In genomic region chr1:73862323-73863073, GRCm38 (mm10) we compare ENCODE assay signal across 8 mouse cellular contexts.
DNase-seq lines count a peak whose midpoint lies in the region; ATAC-seq and TF ChIP-seq lines count a peak whose summit lies in the region.

No protein-coding gene starts in this region.

- peak overlapping the region; percentile 7; the same call in 1 of the 2 replicates for H3K9ac ChIP-seq in hindbrain, embryonic 15.5 days
- peak overlapping the region; percentile 42 for H3K9ac ChIP-seq in midbrain, embryonic 11.5 days (ENCODE audit: low read length)
- peak overlapping the region; percentile 49 for H3K9ac ChIP-seq in stomach, embryonic 16.5 days (ENCODE audit: low read length)

- peak; percentile 28; the same call in 1 of the 2 replicates for TF ChIP-seq CTCF in bone marrow, adult 2 months (IDR thresholded peaks at IDR 0.05; ENCODE audit: control insufficient read depth, insufficient read depth, low read length)

- no peaks in the 10 kb centered on the region for H3K27me3 ChIP-seq in hindbrain, embryonic 15.5 days
- no peaks in the 10 kb centered on the region for H3K27me3 ChIP-seq in limb, embryonic 10.5 days (ENCODE audit: low read depth, poor library complexity, severe bottlenecking)
- H3K27me3 ChIP-seq in midbrain, embryonic 11.5 days (ENCODE audit: control insufficient read depth, insufficient read depth, low read length), result no peaks in the 10 kb centered on the region
- no peaks in the 10 kb centered on the region for H3K27me3 ChIP-seq in stomach, embryonic 16.5 days (ENCODE audit: control insufficient read depth, insufficient read depth, low read length)

- DNase-seq in cerebellum, postnatal 14 days, result peak; percentile 46 to 78
- no peak for DNase-seq in cerebellum, adult 18-20 months
- peak; percentile 9 to 17 for DNase-seq in frontal cortex, postnatal 25 days (ENCODE audit: low spot score in 2 of 2)
- DNase-seq in limb, embryonic 10.5 days (ENCODE audit: low spot score), result peak; percentile 90
- peak; percentile 98 for DNase-seq in midbrain, embryonic 11.5 days (ENCODE audit: low spot score, missing footprints)

- 24% methylated on average over 15 of the region's 15 CpGs for WGBS in bone marrow, adult 2 months
- 14% methylated on average over 15 of the region's 15 CpGs for WGBS in hindbrain, embryonic 15.5 days
- WGBS in limb, embryonic 10.5 days, result 6% methylated on average over 15 of the region's 15 CpGs
- 18% methylated on average over 15 of the region's 15 CpGs for WGBS in midbrain, embryonic 11.5 days
- WGBS in stomach, embryonic 16.5 days, result 7% methylated on average over 15 of the region's 15 CpGs

- TF ChIP-seq POLR2A in bone marrow, adult 2 months (IDR thresholded peaks at IDR 0.05; ENCODE audit: borderline replicate concordance, control insufficient read depth, low read depth, low read length), result no peak

- no peak overlapping the region for H3K27ac ChIP-seq in bone marrow, adult 2 months (ENCODE audit: control insufficient read depth, insufficient read depth, low read depth, low read length, poor library complexity)
- H3K27ac ChIP-seq in hindbrain, embryonic 15.5 days (replicated peaks), result 0 out of 2 replicates have a peak overlapping the region, but pooled peaks have one; percentile 3
- H3K27ac ChIP-seq in limb, embryonic 10.5 days, result peak overlapping the region; percentile 84
- H3K27ac ChIP-seq in midbrain, embryonic 11.5 days (ENCODE audit: low read depth, low read length), result peak overlapping the region; percentile 30; the same call in 1 of the 2 replicates
- H3K27ac ChIP-seq in stomach, embryonic 16.5 days (ENCODE audit: low read length), result peak overlapping the region; percentile 82

- peak; percentile 93 for ATAC-seq in hindbrain, embryonic 15.5 days (ENCODE audit: low FRiP score, low read depth)
- peak; percentile 95 for ATAC-seq in midbrain, embryonic 11.5 days (ENCODE audit: low FRiP score)
- peak; percentile 100 for ATAC-seq in stomach, embryonic 16.5 days (ENCODE audit: insufficient read depth, low FRiP score)

- H3K9me3 ChIP-seq in hindbrain, embryonic 15.5 days, result no peaks in the 10 kb centered on the region
- no peaks in the 10 kb centered on the region for H3K9me3 ChIP-seq in limb, embryonic 10.5 days (replicated peaks)
- no peaks in the 10 kb centered on the region for H3K9me3 ChIP-seq in midbrain, embryonic 11.5 days (ENCODE audit: control insufficient read depth, low read length)
- H3K9me3 ChIP-seq in stomach, embryonic 16.5 days (replicated peaks; ENCODE audit: control insufficient read depth, low read length), result no peaks in the 10 kb centered on the region

- H3K36me3 ChIP-seq in hindbrain, embryonic 15.5 days, result no peaks in the 10 kb centered on the region
- no peaks in the 10 kb centered on the region for H3K36me3 ChIP-seq in limb, embryonic 10.5 days
- H3K36me3 ChIP-seq in midbrain, embryonic 11.5 days (ENCODE audit: control insufficient read depth, insufficient read depth, low read length), result no peaks in the 10 kb centered on the region
- H3K36me3 ChIP-seq in stomach, embryonic 16.5 days (ENCODE audit: control insufficient read depth, insufficient read depth, low read length), result no peaks in the 10 kb centered on the region

- H3K4me2 ChIP-seq in hindbrain, embryonic 15.5 days, result peak overlapping the region; percentile 22; the same call in 1 of the 2 replicates
- no peak overlapping the region for H3K4me2 ChIP-seq in midbrain, embryonic 11.5 days
- H3K4me2 ChIP-seq in stomach, embryonic 16.5 days (ENCODE audit: low read depth, low read length), result peak overlapping the region; percentile 30

- H3K4me3 ChIP-seq in bone marrow, adult 2 months (replicated peaks; ENCODE audit: control insufficient read depth, low read depth, low read length), result no peak overlapping the region
- no peak overlapping the region for H3K4me3 ChIP-seq in hindbrain, embryonic 15.5 days
- H3K4me3 ChIP-seq in limb, embryonic 10.5 days, result peak overlapping the region; percentile 30
- no peak overlapping the region for H3K4me3 ChIP-seq in midbrain, embryonic 11.5 days (ENCODE audit: low read depth, low read length)
- H3K4me3 ChIP-seq in stomach, embryonic 16.5 days (replicated peaks; ENCODE audit: low read length), result peak overlapping the region; percentile 20

- no peaks in the 10 kb centered on the region for H3K4me1 ChIP-seq in bone marrow, adult 2 months (ENCODE audit: control insufficient read depth, insufficient read depth, low read length)
- H3K4me1 ChIP-seq in hindbrain, embryonic 15.5 days (replicated peaks), result peaks cover 9% of the 10 kb centered on the region
- H3K4me1 ChIP-seq in limb, embryonic 10.5 days, result peaks cover 21% of the 10 kb centered on the region
- peaks cover 5% of the 10 kb centered on the region; the same call in 1 of the 2 replicates for H3K4me1 ChIP-seq in midbrain, embryonic 11.5 days (ENCODE audit: control insufficient read depth, insufficient read depth, low read length)
- peaks cover 12% of the 10 kb centered on the region; the same call in 1 of the 2 replicates for H3K4me1 ChIP-seq in stomach, embryonic 16.5 days (ENCODE audit: control insufficient read depth, insufficient read depth, low read length)

Comparison
In these comparisons a context has a peak if more than half of its experiments do, and no peak if none do; other contexts are left out.
1. DNase-seq: peak in cerebellum, postnatal 14 days (2 of 2), frontal cortex, postnatal 25 days (2 of 2), limb, embryonic 10.5 days (single experiment) and midbrain, embryonic 11.5 days (single experiment); none in cerebellum, adult 18-20 months (0 of 2).
2. H3K4me3 ChIP-seq: peak in limb, embryonic 10.5 days (single experiment) and stomach, embryonic 16.5 days (single experiment); none in bone marrow, adult 2 months (single experiment), hindbrain, embryonic 15.5 days (single experiment) and midbrain, embryonic 11.5 days (single experiment).
3. Peak in every context shown above with its lines, with median percentiles within 50 percentile points of each other: ATAC-seq and H3K9ac ChIP-seq.